Mouse (Mus musculus) ovary, postnatal 14 days (tissue): ENCODE measurements around the gene Spry1.
A peak's percentile ranks its signal among the peaks of the same experiment; 100 is the strongest.

Experiments used
- DNase-seq: peaks from one replicate; pipeline ENCODE4 v3.0.0; 2022; ENCODE audit warnings: low spot score

Gene Spry1

GRCm38 (mm10) chr3:37672266-37673040 lies 32.7 kb downstream of the Spry1 start:
- no peak for DNase-seq

DNA sequence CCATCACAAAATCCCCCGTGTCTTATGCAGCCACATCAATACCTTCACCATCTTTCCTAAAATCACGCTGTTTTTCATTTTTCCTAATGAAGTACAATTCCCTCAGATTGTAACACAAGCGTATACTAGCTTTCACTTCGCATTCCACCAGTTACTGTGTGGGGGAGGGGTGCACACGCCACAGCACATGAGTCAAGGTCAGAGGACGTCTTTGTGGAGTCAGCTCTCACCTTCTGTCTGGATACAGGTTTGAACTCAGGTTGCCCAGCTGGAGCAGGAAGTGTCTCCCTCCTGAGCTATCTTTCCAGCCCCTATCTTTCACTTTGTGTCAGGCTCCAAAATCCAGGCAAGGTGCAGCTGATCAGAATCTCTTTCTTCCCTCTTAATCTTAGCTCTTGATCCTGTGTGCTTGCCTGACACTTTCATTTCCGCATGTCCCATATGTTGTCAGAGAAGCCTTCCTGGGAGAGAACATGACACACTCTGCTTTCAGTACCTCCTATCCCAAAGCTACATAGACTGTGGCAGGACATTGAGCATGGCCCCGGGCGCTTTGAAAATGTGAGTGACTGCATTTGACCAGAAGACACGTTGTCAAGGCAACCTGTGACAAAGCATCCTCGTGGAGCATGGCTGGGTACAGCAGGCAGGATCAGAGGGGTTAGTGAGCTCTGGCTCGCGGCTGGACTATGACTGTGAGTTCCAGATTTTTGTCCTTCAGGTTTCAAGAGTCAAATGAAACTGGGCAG lies 33.9 kb downstream of the Spry1 start:
- DNase-seq, result no peak

DNA sequence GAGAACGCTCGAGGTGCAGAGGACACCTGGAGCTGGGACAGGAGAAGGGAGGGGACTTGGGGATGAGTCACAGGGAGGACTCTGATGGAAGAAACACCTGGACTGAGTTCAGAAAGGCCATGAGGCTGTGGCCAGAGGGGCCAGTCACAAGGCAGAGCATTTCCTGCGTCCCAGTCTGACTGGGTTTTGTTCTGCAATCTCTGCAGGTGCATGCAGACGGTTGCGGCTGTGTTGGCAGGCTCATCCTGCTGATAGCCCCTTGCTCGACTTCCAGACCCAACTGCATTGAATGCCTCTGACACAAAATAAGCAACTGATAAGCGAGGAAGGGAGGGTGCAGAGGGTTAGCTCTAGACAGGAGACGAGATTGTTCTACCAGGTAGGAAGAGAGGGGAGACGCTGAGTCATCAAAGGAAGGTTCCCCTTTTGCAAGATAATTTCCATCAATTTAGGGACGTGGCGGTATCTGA lies 35.3 kb downstream of the Spry1 start:
- no peak for DNase-seq

GRCm38 (mm10) chr3:37676291-37676690 lies 36.5 kb downstream of the Spry1 start:
- DNase-seq, result no peak

DNA sequence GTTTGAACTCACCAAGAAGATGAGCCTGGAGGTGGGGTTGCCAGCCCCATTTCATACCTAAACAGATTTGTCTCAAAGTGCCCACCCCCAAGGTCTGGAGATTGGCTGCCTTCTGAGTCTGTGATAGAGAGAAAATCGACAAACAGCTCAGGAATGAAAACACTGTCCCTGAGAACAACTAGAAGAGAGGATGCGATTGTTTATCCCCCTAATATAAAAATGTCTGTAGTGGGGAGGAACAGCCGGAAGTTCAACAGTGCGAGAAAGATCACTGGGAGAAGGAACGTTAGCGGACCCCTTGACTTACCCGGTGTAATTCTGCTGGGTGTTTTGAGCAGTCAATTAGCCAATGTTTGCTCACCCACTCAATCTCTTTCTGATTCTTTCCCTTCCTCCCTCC lies 46.5 kb downstream of the Spry1 start:
- DNase-seq, result no peak

- DNase-seq, result no peak
These were observed 47.0 kb downstream of the Spry1 start for GRCm38 (mm10) chr3:37686751-37687150.

DNA sequence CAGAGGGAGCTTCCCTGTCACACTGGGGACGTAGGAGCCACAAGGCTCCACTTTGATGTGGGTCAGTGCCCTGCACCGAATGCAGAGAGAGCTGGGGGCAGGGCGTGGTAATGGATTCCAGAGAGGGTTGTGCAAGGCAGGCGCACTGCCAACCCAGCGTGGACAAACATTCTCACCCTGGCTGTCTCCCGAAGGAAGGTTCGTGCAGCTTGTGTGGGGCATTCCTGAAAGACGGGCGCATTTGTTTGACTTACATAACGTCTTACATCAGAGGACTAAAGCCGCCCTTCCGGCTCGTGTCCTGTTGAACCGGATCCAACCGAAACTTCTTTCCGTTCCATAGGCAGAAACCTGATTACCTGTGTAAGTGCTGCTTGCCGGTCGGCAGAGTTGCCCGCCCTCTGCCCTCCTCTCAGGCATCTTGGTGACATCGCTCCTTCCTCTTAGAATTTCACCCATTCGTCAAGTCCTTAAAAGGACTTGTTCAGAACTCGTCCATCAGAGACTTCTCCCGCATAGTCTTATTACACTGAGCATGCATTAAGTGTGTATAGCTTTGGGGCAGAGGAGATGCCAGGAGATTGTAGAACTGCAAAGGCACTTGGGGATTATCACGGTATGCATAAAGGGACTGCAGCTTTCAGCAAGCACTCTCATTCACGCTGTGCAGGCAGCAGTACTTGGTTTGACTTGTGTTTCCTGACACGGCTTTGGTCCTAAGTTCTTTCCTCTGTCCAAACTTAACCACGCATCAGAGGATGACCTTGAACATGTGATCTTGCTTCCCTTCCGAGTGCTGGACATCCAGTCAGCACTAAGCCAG lies 47.6 kb downstream of the Spry1 start:
- peak; percentile 31 for DNase-seq

DNA sequence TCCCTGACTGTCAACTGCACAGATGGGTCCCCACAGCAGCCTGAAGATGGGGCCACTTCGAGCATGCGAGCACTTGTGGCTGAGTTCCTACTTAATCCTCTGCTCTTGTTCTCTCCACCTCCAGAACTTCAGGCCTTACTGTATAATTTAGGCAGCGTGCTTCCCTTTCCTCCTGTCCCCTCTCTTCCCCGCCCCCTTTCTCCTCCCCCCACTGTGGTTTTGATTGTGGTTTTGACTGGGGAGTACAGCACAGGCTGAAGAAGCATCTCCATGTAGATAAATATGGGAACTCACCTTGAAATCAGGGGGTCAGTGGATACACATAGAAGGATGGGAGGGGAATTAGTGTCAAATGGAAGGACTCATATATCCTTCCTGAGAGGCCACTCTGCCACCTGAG lies 53.2 kb downstream of the Spry1 start:
- DNase-seq, result no peak

- no peak for DNase-seq
These were observed 53.8 kb downstream of the Spry1 start for GRCm38 (mm10) chr3:37693552-37693951.
